Mouse (Mus musculus): ENCODE measurements around the gene Mical1. TPM values are rescaled to one million over a fixed set of nuclear protein-coding genes. Genes with fewer than 3 reads are reported as not detected.
A peak's percentile ranks its signal among the peaks of the same experiment; 100 is the strongest.

The Mical1 gene
- total and polyA plus RNA-seq, 3 experiments, result 23.0 to 67.4 (median 36.3) TPM

DNA sequence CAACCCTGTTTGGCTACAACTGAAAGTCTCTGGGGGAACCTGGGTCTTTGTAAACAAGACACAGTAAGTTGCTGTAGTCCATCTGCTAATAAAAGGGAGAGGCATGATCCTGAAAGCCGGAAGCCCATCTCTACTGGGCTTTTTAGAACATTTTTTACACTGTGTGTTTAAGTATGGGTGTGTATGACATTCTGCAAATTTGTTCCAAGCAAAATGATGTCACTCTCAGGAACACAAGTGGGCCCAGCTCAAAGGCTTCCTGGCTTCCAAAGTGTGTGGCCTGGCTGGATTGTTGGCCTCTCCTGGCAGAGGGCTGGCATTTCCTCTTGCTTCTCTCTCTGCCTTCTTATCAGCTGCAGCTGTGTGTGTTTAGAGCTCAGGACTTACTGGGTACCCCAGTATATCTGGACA, 1.1 kb upstream of the Mical1 start:
- dilution Hi-C loops (cut with MboI; ENCODE audit: extremely low pct_ligation_motif_present, extremely low pct_unique_long_range_greater_than_20kb, low sequenced_read_pairs) (no loop called here), in situ Hi-C loops (cut with MboI; ENCODE audit: low pct_ligation_motif_present, low pct_unique_long_range_greater_than_20kb, low sequenced_read_pairs) (no loop called here)
- Histone ChIP-seq H3K4me1 (ENCODE audit: control insufficient read depth in 1 of 2, insufficient read depth in 2 of 2) (peaks cover 13 to 61% of the 10 kb centered on the region in 2 experiments), H3K9me3 (replicated peaks; ENCODE audit: low read length) (no peaks in the 10 kb centered on the region), H3K9ac (ENCODE audit: insufficient read depth, low read depth) (peak overlapping the region; percentile 61), H3K27ac (ENCODE audit: insufficient read depth, low read depth) (peak overlapping the region; percentile 42; the same call in 1 of the 2 replicates), H3K4me3 (replicated peaks in 1 of 3; ENCODE audit: low read depth in 2 of 3, low read length in 2 of 3, poor library complexity in 1 of 3) (no peak overlapping the region), H3K27me3 (replicated peaks) (no peaks in the 10 kb centered on the region), H3K36me3 (replicated peaks in 1 of 2; ENCODE audit: control insufficient read depth in 1 of 2, insufficient read depth in 1 of 2, low read length in 1 of 2) (peaks cover 10 to 21% of the 10 kb centered on the region in 2 experiments), H3K4me2 (ENCODE audit: insufficient read depth, low read depth, poor library complexity, severe bottlenecking) (peak overlapping the region; percentile 69), H3K79me2 (replicated peaks; ENCODE audit: control insufficient read depth, extremely low read depth, insufficient read depth, poor library complexity, severe bottlenecking) (0 out of 2 replicates have a peak, but pooled peaks cover 2% of the 10 kb centered on the region)
- TF ChIP-seq NRF1 (IDR thresholded peaks at IDR 0.05; ENCODE audit: low read depth, low read length) (no peak), USF2 (conservative IDR thresholded peaks at IDR 0.05; ENCODE audit: low read depth, low read length) (no peak), KAT2A (IDR thresholded peaks at IDR 0.05; ENCODE audit: insufficient replicate concordance, low read length) (no peak), JUN (IDR thresholded peaks at IDR 0.05; ENCODE audit: insufficient read depth, low read depth, low read length) (no peak), GABPA (IDR thresholded peaks at IDR 0.05; ENCODE audit: insufficient replicate concordance, low read depth, low read length) (no peak), SIN3A (IDR thresholded peaks at IDR 0.05; ENCODE audit: low read length) (no peak), MXI1 (IDR thresholded peaks at IDR 0.05; ENCODE audit: low read depth, low read length) (no peak), TCF12 (IDR thresholded peaks at IDR 0.05; ENCODE audit: low read depth, low read length) (0 out of 2 replicates have a peak, but pooled peaks have one; percentile 10), ZMIZ1 (IDR thresholded peaks at IDR 0.05; ENCODE audit: low read depth, low read length) (no peak), BHLHE40 (IDR thresholded peaks at IDR 0.05; ENCODE audit: low read depth, low read length) (no peak), SMC3 (IDR thresholded peaks at IDR 0.05; ENCODE audit: low read depth, low read length) (no peak), RCOR1 (conservative IDR thresholded peaks at IDR 0.05; ENCODE audit: low read depth, low read length) (no peak), JUND (conservative IDR thresholded peaks at IDR 0.05; ENCODE audit: low read depth, low read length) (no peak), HCFC1 (IDR thresholded peaks at IDR 0.05; ENCODE audit: low read depth, low read length) (0 out of 2 replicates have a peak, but pooled peaks have one; percentile 4)
- DNase-seq (ENCODE audit: extremely low read depth), result no peak

DNA sequence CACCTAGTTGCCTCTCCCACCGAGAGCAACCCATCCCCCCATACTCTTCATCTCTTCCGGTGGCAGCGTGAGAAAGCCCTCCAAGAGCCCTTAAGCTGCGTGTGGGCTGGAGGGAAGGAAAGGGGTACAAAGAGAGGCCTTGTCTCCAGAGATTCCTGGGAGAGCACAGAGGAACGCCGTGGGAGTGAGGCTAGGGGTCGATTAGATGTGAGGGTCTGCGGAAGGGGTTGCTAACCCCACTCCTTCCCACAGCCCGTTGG, 834 bp downstream of the Mical1 start:
- Histone ChIP-seq H3K36me3 (replicated peaks in 1 of 2; ENCODE audit: control insufficient read depth in 1 of 2, insufficient read depth in 1 of 2, low read length in 1 of 2) (peaks cover 26 to 41% of the 10 kb centered on the region in 2 experiments), H3K9ac (ENCODE audit: insufficient read depth, low read depth) (peak overlapping the region; percentile 79), H3K4me1 (ENCODE audit: control insufficient read depth in 1 of 2, insufficient read depth in 2 of 2) (peaks cover 7 to 46% of the 10 kb centered on the region in 2 experiments), H3K9me3 (replicated peaks; ENCODE audit: low read length) (no peaks in the 10 kb centered on the region), H3K4me2 (ENCODE audit: insufficient read depth, low read depth, poor library complexity, severe bottlenecking) (peak overlapping the region; percentile 89), H3K4me3 (replicated peaks in 1 of 3; ENCODE audit: low read depth in 2 of 3, low read length in 2 of 3, poor library complexity in 1 of 3) (peak overlapping the region; percentile 67 to 88 (median 79)), H3K79me2 (replicated peaks; ENCODE audit: control insufficient read depth, extremely low read depth, insufficient read depth, poor library complexity, severe bottlenecking) (0 out of 2 replicates have a peak, but pooled peaks cover 2% of the 10 kb centered on the region), H3K27ac (ENCODE audit: insufficient read depth, low read depth) (peak overlapping the region; percentile 57), H3K27me3 (replicated peaks) (no peaks in the 10 kb centered on the region)
- dilution Hi-C loops (cut with MboI; ENCODE audit: extremely low pct_ligation_motif_present, extremely low pct_unique_long_range_greater_than_20kb, low sequenced_read_pairs), result no loop called here
- peak; percentile 55 for DNase-seq (ENCODE audit: extremely low read depth)
- in situ Hi-C loops (cut with MboI; ENCODE audit: low pct_ligation_motif_present, low pct_unique_long_range_greater_than_20kb, low sequenced_read_pairs), result no loop called here
- TF ChIP-seq SIN3A (IDR thresholded peaks at IDR 0.05; ENCODE audit: low read length) (0 out of 2 replicates have a peak, but pooled peaks have one; percentile 31), MAFK (IDR thresholded peaks at IDR 0.05; ENCODE audit: insufficient replicate concordance, low read length) (no peak), ZC3H11A (IDR thresholded peaks at IDR 0.05; ENCODE audit: low read depth, low read length) (no peak), RCOR1 (conservative IDR thresholded peaks at IDR 0.05; ENCODE audit: low read depth, low read length) (0 out of 2 replicates have a peak, but pooled peaks have one; percentile 34), MEF2A (IDR thresholded peaks at IDR 0.05; ENCODE audit: borderline replicate concordance, low read depth, low read length) (no peak), USF2 (conservative IDR thresholded peaks at IDR 0.05; ENCODE audit: low read depth, low read length) (no peak), E2F4 (IDR thresholded peaks at IDR 0.05; ENCODE audit: insufficient replicate concordance, low read depth, low read length) (no peak), MXI1 (IDR thresholded peaks at IDR 0.05; ENCODE audit: low read depth, low read length) (0 out of 2 replicates have a peak, but pooled peaks have one; percentile 12), NELFE (IDR thresholded peaks at IDR 0.05; ENCODE audit: low read depth, low read length) (0 out of 2 replicates have a peak, but pooled peaks have one; percentile 43), BHLHE40 (IDR thresholded peaks at IDR 0.05; ENCODE audit: low read depth, low read length) (no peak), EP300 (IDR thresholded peaks at IDR 0.05; ENCODE audit: low read length) (0 out of 2 replicates have a peak, but pooled peaks have one; percentile 31), ZMIZ1 (IDR thresholded peaks at IDR 0.05; ENCODE audit: low read depth, low read length) (0 out of 2 replicates have a peak, but pooled peaks have one; percentile 36), TCF12 (IDR thresholded peaks at IDR 0.05; ENCODE audit: low read depth, low read length) (0 out of 2 replicates have a peak, but pooled peaks have one; percentile 18), MAX (IDR thresholded peaks at IDR 0.05; ENCODE audit: low read length) (0 out of 2 replicates have a peak, but pooled peaks have one; percentile 23), IRF4 (IDR thresholded peaks at IDR 0.05; ENCODE audit: low read depth, low read length) (no peak), MYC (IDR thresholded peaks at IDR 0.05; ENCODE audit: low read depth, low read length) (no peak), ZNF384 (IDR thresholded peaks at IDR 0.05; ENCODE audit: low read depth, low read length) (no peak), POLR2A (IDR thresholded peaks at IDR 0.05; ENCODE audit: low read depth, low read length) (no peak), CHD2 (IDR thresholded peaks at IDR 0.05; ENCODE audit: low read length) (peak; percentile 53), CHD1 (IDR thresholded peaks at IDR 0.05; ENCODE audit: low read depth, low read length) (peak; percentile 9; the same call in 1 of the 2 replicates), RAD21 (IDR thresholded peaks at IDR 0.05; ENCODE audit: low read depth, low read length) (no peak), UBTF (IDR thresholded peaks at IDR 0.05; ENCODE audit: low read depth, low read length) (no peak), PAX5 (IDR thresholded peaks at IDR 0.05; ENCODE audit: low read length) (no peak), ELF1 (IDR thresholded peaks at IDR 0.05; ENCODE audit: low read depth, low read length) (peak; percentile 59)

All from CH12.LX (cell line).